Mouse (Mus musculus): ENCODE data around the gene BC025920. TPM values are rescaled to one million over a fixed set of nuclear protein-coding genes. Genes with fewer than 3 reads are reported as not detected.
A peak's percentile ranks its signal among the peaks of the same experiment; 100 is the strongest.

Gene BC025920
- polyA plus RNA-seq, 1 experiment from 2014 or later = 3.1 TPM

DNA sequence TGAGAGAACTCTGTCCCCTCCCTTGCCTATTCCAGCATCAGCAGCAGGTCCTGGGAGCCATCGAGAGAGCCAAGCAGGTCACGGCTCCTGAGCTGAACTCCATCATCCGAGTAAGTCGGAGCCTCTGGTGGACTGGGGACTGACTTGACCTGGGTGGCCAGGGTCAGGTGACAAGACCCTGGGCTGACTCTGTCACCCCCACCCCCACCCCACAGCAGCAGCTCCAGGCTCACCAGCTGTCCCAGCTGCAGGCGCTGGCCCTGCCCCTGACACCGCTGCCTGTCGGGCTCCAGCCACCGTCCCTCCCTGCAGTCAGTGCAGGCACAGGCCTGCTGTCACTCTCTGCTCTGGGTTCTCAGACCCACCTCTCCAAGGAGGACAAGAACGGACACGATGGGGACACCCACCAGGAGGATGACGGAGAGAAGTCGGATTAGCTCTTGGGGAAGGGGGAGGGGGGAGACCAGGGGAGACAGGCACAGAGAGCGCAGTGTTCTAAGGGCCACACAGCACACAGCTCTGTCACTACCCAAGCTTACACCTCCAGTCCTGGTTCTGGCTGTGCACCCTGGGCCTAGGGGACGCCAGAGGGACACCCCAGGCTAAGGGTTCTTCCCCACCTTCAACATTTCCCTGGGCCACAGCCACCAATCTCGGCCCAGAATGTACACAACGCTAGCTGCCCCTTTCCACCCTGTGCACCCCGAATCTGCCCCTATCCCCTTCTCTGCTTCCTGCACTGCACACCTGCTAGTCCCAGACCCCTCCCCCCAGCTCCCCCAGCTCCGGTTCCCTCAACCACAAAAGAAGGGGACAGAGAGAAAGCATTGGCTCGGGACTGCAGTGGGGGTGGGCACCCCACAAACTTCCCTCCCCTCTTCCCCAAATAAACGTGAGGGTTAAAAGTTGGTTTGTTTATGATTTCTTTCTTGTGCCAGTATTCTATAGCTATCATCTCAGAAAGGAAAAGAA, 40.5 kb upstream of the BC025920 start:
- Histone ChIP-seq H3K27ac (replicated peaks) (no peak overlapping the region), H3K4me1 (peaks cover 68% of the 10 kb centered on the region), H3K4me2 (replicated peaks) (no peak overlapping the region), H3K9ac (replicated peaks) (no peak overlapping the region), H3K27me3 (peaks cover 21% of the 10 kb centered on the region; the same call in 1 of the 2 replicates), H3K9me3 (no peaks in the 10 kb centered on the region), H3K36me3 (peaks cover 29% of the 10 kb centered on the region), H3K4me3 (no peak overlapping the region)
- WGBS = 42% methylated on average over 20 of the region's 20 CpGs
- ATAC-seq (replicated peaks) = no peak

DNA sequence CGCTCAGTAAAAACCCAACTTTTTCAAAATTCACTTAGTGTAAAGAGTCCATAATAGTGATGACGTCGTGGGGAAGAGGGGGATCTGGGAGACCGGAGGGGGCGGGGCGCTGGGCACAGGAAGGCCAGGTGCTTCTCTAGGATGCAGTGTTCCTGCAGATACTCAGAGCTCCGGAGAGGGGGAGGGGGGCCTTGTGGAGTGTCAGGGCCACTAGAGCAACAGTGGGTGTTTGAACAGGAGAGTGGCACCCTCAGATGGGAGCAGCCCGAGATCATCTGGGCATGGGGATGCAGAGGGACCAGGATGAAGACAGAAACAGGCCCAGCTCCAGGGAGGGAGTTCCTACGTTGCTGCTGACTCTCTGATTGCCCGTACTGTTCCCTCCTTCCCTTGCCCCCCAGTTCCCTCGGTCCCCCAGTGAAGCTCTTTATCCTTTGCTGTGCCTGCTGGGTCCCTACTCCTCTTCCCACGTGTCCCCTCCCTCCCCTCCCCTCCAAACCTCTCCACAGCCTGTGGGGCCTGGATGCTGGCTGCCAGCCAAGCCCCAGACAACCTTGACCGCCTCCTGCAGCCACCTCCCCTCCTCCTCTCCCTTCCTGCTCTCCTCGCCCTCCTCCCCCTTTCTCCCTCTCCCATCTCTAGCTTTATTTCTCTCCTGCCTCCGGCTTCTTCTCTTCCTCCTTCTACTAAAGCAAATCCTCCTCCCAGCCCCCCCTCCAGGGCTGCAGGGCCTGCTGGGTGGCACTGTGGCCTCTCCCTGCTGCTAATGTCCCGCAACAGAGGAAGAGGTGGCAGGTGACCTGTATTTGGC, 37.5 kb upstream of the BC025920 start:
- H3K9me3 ChIP-seq = no peaks in the 10 kb centered on the region
- H3K4me1 ChIP-seq = peaks cover 67% of the 10 kb centered on the region
- 4% methylated on average over 16 of the region's 16 CpGs for WGBS
- peaks cover 29% of the 10 kb centered on the region for H3K36me3 ChIP-seq
- no peak overlapping the region; the same call in 1 of the 2 replicates for H3K9ac ChIP-seq (replicated peaks)
- no peak for ATAC-seq (replicated peaks)
- peak overlapping the region; percentile 33; the same call in 1 of the 2 replicates for H3K27ac ChIP-seq (replicated peaks)
- no peak overlapping the region for H3K4me3 ChIP-seq
- H3K27me3 ChIP-seq = peaks cover 35% of the 10 kb centered on the region
- H3K4me2 ChIP-seq (replicated peaks) = no peak overlapping the region; the same call in none of the 2 replicates

DNA sequence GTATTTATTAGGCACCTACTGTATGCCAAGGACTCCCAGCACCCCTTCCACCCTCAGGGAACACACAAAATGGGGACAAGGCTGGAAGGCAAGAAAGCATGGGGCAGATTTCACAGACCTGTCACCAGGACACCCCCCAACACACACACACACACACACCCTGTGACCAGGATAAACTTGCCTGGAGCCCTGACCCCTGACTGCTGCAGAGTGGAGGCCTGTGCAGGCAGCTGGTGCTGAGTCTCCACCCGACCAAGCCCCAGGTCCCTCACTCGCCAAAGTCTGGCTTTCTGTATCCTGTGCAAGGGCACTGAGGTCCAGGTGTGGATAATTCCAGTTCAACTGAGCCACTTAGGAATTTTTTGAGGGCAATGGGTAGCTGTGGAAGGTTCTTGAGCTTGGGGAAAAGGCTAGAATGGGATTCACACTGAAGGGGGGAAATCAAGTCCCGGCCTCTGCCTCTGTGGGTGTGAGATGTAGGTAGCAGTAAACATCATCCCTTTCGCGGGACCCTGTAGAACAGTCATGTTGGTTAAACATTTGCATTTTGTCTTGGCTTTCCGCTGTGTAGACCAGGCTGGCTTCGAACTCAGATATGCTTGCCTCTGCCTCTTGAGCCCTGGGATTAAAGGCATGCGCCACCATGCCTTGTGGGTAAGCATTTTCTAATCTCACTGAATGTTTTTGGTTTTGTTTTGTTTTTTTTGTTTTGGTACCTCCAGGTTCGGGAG, 36.4 kb upstream of the BC025920 start:
- 29% methylated on average over 9 of the region's 9 CpGs for WGBS
- peaks cover 46% of the 10 kb centered on the region for H3K27me3 ChIP-seq

DNA sequence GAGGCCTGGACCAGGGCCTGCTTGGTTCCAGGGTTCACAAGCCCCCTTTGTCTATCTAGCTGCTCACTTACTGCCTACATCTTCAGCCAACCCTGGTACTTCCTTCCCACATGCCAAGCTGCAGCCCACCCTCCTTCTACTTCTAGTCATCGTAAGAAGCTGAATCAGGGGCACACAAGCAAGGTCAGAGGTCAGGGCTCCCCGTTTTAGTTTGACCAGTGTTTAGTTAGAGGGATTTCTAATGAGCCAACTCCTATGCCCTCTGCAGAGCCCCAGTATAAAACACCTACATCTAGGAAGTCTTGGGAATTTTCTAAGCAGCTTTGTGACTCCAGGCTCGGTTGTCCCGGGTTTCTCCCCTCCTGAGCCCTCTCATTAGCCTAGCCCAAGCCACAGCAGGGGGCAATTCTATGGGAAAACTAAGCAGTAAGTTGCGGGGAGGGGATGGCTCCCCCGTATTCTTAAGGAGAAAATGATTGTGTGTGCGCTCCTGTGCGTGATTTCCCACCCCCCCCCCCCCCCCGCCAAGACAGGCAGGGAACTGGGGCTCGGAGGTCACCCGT, 35.8 kb upstream of the BC025920 start:
- Histone ChIP-seq H3K4me1 (peaks cover 67% of the 10 kb centered on the region), H3K27me3 (peaks cover 41% of the 10 kb centered on the region), H3K9ac (replicated peaks) (peak overlapping the region; percentile 22; the same call in 1 of the 2 replicates), H3K4me2 (replicated peaks) (peak overlapping the region; percentile 89), H3K9me3 (no peaks in the 10 kb centered on the region), H3K36me3 (peaks cover 16% of the 10 kb centered on the region), H3K4me3 (peak overlapping the region; percentile 47), H3K27ac (replicated peaks) (peak overlapping the region; percentile 91)
- 0% methylated on average over 9 of the region's 11 CpGs for WGBS
- peak; percentile 18; the same call in 1 of the 2 replicates for ATAC-seq (replicated peaks)

More for the DNA sequence above, 36.4 kb upstream of the BC025920 start:
- no peak overlapping the region for H3K4me2 ChIP-seq (replicated peaks)
- H3K4me3 ChIP-seq = no peak overlapping the region
- H3K27ac ChIP-seq (replicated peaks) = peak overlapping the region; percentile 91; the same call in 1 of the 2 replicates
- H3K36me3 ChIP-seq = peaks cover 22% of the 10 kb centered on the region
- peaks cover 62% of the 10 kb centered on the region for H3K4me1 ChIP-seq
- H3K9ac ChIP-seq (replicated peaks) = no peak overlapping the region
- H3K9me3 ChIP-seq = no peaks in the 10 kb centered on the region
- ATAC-seq (replicated peaks) = no peak

DNA sequence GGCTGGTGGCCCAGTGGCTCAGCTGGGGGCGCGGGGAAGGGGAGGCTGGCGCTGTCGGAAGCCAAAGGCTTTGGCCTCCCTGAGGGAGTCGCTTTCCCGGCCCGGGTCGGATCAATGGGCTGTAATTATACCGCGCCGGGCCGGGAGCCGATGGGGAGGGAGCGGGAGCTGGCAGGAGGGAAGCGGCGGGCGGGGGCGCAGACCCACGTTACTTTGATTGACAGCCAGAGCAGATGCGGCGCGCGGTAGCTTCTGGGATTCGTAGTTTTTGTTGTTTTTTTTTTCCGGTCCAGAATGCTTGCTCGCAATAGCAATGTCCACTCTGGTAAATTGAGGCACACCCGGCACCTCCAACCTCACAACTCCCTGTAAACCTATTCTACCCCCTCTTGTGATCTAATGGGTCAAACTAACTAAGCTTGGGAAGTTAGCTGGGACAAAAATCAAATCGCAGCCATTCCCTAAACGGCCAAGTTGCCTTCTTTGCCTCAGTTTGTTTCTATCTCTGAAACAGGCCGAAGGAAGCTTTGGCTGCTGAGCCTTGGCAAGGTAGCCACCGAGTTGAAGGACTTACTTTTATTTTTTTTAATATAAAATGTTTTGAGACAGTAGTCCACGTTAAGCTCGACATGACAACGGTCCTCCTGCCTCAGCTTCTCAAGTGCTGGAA, 35.1 kb upstream of the BC025920 start:
- H3K27ac ChIP-seq (replicated peaks) = peak overlapping the region; percentile 91
- peaks cover 43% of the 10 kb centered on the region for H3K27me3 ChIP-seq
- H3K4me1 ChIP-seq = peaks cover 73% of the 10 kb centered on the region
- H3K9me3 ChIP-seq = no peaks in the 10 kb centered on the region
- peak overlapping the region; percentile 89 for H3K4me2 ChIP-seq (replicated peaks)
- under 1% methylated on average over 33 of the region's 34 CpGs for WGBS
- peak overlapping the region; percentile 47 for H3K4me3 ChIP-seq
- peak overlapping the region; percentile 36 for H3K9ac ChIP-seq (replicated peaks)
- peaks cover 9% of the 10 kb centered on the region for H3K36me3 ChIP-seq
- peak; percentile 67 for ATAC-seq (replicated peaks)

DNA sequence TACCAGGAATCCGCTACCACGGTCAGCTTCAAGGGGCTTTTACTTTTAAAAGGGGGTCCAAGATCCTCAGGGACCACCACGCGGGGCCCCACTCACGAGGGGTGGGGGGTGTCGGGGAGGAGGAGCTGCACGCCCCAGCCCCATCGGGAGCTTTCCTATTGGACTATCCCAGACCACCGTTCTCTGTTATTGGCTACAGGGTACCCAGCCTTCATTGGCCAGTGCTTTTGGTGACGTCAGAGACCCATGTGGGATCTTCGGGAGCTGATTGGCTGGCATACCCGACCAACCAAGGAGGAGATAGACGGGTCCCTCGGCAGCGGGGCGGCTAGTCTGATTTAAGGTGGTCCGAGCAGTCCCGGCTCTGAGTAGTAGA, 34.6 kb upstream of the BC025920 start:
- H3K9ac ChIP-seq (replicated peaks) = peak overlapping the region; percentile 36
- peaks cover 48% of the 10 kb centered on the region for H3K27me3 ChIP-seq
- peak overlapping the region; percentile 91 for H3K27ac ChIP-seq (replicated peaks)
- H3K4me2 ChIP-seq (replicated peaks) = peak overlapping the region; percentile 89
- H3K9me3 ChIP-seq = no peaks in the 10 kb centered on the region
- under 1% methylated on average over 18 of the region's 18 CpGs for WGBS
- peaks cover 4% of the 10 kb centered on the region; the same call in 1 of the 2 replicates for H3K36me3 ChIP-seq
- peak overlapping the region; percentile 47 for H3K4me3 ChIP-seq
- H3K4me1 ChIP-seq = peaks cover 78% of the 10 kb centered on the region
- peak; percentile 93 for ATAC-seq (replicated peaks)

DNA sequence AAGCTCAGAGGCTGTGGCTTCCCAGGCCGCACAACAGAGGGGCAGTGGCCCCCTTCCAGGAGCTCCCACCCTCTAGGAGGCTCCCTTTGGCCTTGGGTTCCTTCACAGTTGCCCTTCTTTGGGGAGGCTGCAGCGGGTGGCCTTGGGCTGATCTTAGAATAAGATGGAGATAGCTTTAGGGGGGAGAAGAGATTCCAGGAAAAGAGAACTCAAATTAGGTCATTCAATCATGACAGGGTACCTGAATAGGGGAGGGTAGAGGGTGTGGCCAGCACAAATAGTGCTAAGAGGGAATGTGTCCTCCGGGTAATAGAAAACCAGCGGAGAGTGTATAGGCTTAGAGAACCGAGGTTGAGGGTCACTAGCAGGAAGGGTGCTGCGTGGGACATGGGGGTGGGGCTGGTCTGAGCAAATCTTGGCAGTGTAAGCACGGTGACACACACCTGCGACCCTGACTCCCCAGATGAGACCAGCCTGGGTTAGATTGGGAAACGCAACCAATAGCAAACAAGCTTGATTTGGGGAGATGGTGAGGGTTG, 33.9 kb upstream of the BC025920 start:
- 5% methylated on average over 9 of the region's 9 CpGs for WGBS

DNA sequence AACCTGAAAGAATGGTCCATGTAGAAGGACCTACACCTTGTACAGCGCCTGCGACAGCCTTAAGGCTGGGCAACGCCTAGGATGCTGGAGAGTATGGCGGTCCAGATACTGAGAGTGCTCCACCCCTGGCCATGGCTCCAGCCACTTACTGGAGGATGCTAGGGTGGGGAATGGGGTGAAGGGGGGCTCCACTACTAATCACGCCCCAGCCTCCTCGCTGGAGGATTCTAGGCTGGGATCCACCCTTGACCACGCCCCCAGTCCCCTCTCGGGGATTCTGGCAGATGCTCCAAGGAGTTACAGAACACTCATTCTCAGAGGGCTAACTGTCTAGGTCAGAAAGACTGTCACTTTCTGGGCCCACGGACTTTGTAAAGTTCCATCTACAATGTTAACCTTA, 33.1 kb upstream of the BC025920 start:
- Histone ChIP-seq H3K9me3 (no peaks in the 10 kb centered on the region), H3K4me3 (no peak overlapping the region), H3K27me3 (peaks cover 45% of the 10 kb centered on the region), H3K4me1 (peaks cover 73% of the 10 kb centered on the region), H3K27ac (replicated peaks) (no peak overlapping the region), H3K36me3 (no peaks in the 10 kb centered on the region), H3K9ac (replicated peaks) (no peak overlapping the region), H3K4me2 (replicated peaks) (no peak overlapping the region)
- 4% methylated on average over 9 of the region's 9 CpGs for WGBS
- ATAC-seq (replicated peaks) = no peak

More for the DNA sequence above, 33.9 kb upstream of the BC025920 start:
- H3K9ac ChIP-seq (replicated peaks) = peak overlapping the region; percentile 25; the same call in 1 of the 2 replicates
- 0 out of 2 replicates have a peak, but pooled peaks have one; percentile 1 for ATAC-seq (replicated peaks)
- H3K9me3 ChIP-seq = no peaks in the 10 kb centered on the region
- H3K36me3 ChIP-seq = no peaks in the 10 kb centered on the region
- H3K27ac ChIP-seq (replicated peaks) = peak overlapping the region; percentile 24; the same call in 1 of the 2 replicates
- H3K4me3 ChIP-seq = peak overlapping the region; percentile 47
- peak overlapping the region; percentile 89 for H3K4me2 ChIP-seq (replicated peaks)
- peaks cover 48% of the 10 kb centered on the region for H3K27me3 ChIP-seq
- peaks cover 78% of the 10 kb centered on the region for H3K4me1 ChIP-seq

DNA sequence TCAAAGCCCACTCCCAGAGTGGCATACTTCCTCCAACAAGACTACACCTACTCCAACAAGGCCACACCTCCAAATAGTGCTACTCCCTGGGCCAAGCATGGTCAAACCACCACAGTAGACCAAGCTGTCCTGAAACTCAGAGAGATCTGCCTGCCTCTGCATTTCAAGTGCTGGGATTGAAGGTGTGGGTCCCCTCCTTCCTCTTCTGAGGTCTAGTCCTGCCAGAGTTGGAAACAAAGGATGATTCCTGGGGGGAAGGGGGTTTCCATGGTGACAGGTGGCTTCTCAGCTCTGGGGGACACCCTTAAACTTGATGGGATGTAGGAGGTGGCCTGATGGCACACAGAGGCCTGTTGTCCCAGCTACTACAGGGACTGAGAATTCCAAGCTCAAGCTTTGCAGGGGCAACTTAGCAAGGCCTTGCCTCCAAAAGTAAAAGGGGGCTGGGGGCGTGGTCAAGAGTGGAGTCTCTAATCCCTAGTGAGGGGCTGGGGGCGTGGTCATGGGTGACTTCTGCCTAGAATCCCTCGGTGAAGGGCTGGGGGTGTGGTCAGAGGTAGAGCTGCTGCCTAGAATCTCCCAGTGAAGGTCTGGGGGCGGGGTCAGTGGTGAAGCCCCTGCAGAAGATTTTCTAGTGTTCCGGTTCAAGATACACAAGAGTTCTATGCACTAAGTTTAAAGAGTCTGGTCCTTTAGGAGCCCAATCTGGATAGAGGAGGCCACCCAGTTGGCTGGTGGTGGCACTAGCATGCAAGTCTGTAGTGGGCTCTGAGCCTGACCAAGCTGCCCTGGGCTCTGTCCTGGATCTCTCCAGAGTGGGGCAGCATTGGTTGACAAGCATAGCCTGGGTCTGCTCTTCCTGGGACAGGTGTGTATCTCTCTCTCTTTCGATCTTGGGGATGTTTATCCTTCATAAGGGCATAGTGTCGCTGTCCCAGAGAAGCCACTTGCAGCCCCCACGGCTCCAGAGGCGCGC, 31.7 kb upstream of the BC025920 start, which contains the start of gene Tle2:
Gene Tle2, plus strand, starts transcription at position 481 of the 976 bp plus-strand sequence.
- H3K4me2 ChIP-seq (replicated peaks) = peak within 1 kb of the TSS; percentile 72
- H3K9ac ChIP-seq (replicated peaks) = peak within 1 kb of the TSS; percentile 68
- peak within 1 kb of the TSS; percentile 17; the same call in 1 of the 2 replicates for H3K27ac ChIP-seq (replicated peaks)
- ATAC-seq (replicated peaks) = no peak
- 17% methylated on average over 10 of the region's 10 CpGs for whole genome bisulfite sequencing
- no peaks in the 10 kb centered on the region for H3K36me3 ChIP-seq
- H3K4me3 ChIP-seq = peak within 1 kb of the TSS; percentile 64
- no peaks in the 10 kb centered on the region for H3K9me3 ChIP-seq
- peaks cover 61% of the 10 kb centered on the region for H3K4me1 ChIP-seq
- peaks cover 50% of the 10 kb centered on the region for H3K27me3 ChIP-seq

Data from forebrain, embryonic 15.5 days (tissue).